In genomic region chr3:30510105-30510504, GRCm38 (mm10) we compare ENCODE assay signal across 7 mouse cellular contexts. TPM values are rescaled to one million over a fixed set of nuclear protein-coding genes. Genes with fewer than 3 reads are reported as not detected.
DNase-seq lines count a peak whose midpoint lies in the region; ATAC-seq and TF ChIP-seq lines count a peak whose summit lies in the region.

No protein-coding gene starts in this region.

- WGBS in embryonic facial prominence, embryonic 14.5 days = 2% methylated on average over 16 of the region's 16 CpGs
- 12% methylated on average over 16 of the region's 16 CpGs for WGBS in kidney, adult 2 months
- 2% methylated on average over 16 of the region's 16 CpGs for WGBS in midbrain, embryonic 13.5 days

- H3K36me3 ChIP-seq in embryonic facial prominence, embryonic 14.5 days (ENCODE audit: control insufficient read depth, insufficient read depth, low read length) = no peaks in the 10 kb centered on the region
- no peaks in the 10 kb centered on the region for H3K36me3 ChIP-seq in kidney, adult 2 months (ENCODE audit: control insufficient read depth, insufficient read depth, low read length)
- no peaks in the 10 kb centered on the region for H3K36me3 ChIP-seq in midbrain, embryonic 13.5 days

- peak; percentile 59 for DNase-seq in embryo, embryonic 10 days (ENCODE audit: low spot score)
- no peak for DNase-seq in embryonic facial prominence, embryonic 14.5 days (ENCODE audit: low spot score)
- DNase-seq in kidney, adult 2 months = peak; percentile 43
- no peak for DNase-seq in right cerebral cortex, postnatal 4 days
- no peak for DNase-seq in layer of hippocampus, adult 9-11 months
- no peak for DNase-seq in right cerebral cortex, adult 18-20 months

- peak overlapping the region; percentile 58 for H3K4me3 ChIP-seq in embryonic facial prominence, embryonic 14.5 days (ENCODE audit: low read depth, low read length)
- 0 out of 2 replicates have a peak overlapping the region, but pooled peaks have one; percentile 2 for H3K4me3 ChIP-seq in kidney, adult 2 months (ENCODE audit: insufficient read depth, low read depth, low read length)
- peak overlapping the region; percentile 58 for H3K4me3 ChIP-seq in midbrain, embryonic 13.5 days (replicated peaks)

- H3K27me3 ChIP-seq in embryonic facial prominence, embryonic 14.5 days (replicated peaks; ENCODE audit: control insufficient read depth, insufficient read depth, low read length) = peaks cover 58% of the 10 kb centered on the region
- H3K27me3 ChIP-seq in kidney, adult 2 months (replicated peaks; ENCODE audit: control insufficient read depth, insufficient read depth, low read length) = peaks cover 1% of the 10 kb centered on the region; the same call in 1 of the 2 replicates
- H3K27me3 ChIP-seq in midbrain, embryonic 13.5 days = peaks cover 55% of the 10 kb centered on the region

- no peaks in the 10 kb centered on the region for H3K9me3 ChIP-seq in embryonic facial prominence, embryonic 14.5 days (ENCODE audit: control insufficient read depth, low read length)
- no peaks in the 10 kb centered on the region for H3K9me3 ChIP-seq in midbrain, embryonic 13.5 days

- H3K4me2 ChIP-seq in embryonic facial prominence, embryonic 14.5 days (ENCODE audit: low read depth, low read length) = peak overlapping the region; percentile 89
- H3K4me2 ChIP-seq in midbrain, embryonic 13.5 days (replicated peaks) = peak overlapping the region; percentile 88

- no peak overlapping the region for H3K9ac ChIP-seq in embryonic facial prominence, embryonic 14.5 days (ENCODE audit: low read depth, low read length)
- H3K9ac ChIP-seq in midbrain, embryonic 13.5 days (replicated peaks) = no peak overlapping the region

- TF ChIP-seq POLR2A in kidney, adult 2 months (IDR thresholded peaks at IDR 0.05; ENCODE audit: low read depth, low read length) = no peak

- peaks cover 12% of the 10 kb centered on the region for H3K4me1 ChIP-seq in embryonic facial prominence, embryonic 14.5 days (ENCODE audit: control insufficient read depth, insufficient read depth, low read length)
- 0 out of 2 replicates have a peak, but pooled peaks cover 2% of the 10 kb centered on the region for H3K4me1 ChIP-seq in kidney, adult 2 months (ENCODE audit: control insufficient read depth, insufficient read depth, low read length)
- H3K4me1 ChIP-seq in midbrain, embryonic 13.5 days (replicated peaks) = peaks cover 65% of the 10 kb centered on the region

- no peak overlapping the region; the same call in 1 of the 2 replicates for H3K27ac ChIP-seq in embryonic facial prominence, embryonic 14.5 days (replicated peaks; ENCODE audit: low read depth, low read length)
- H3K27ac ChIP-seq in kidney, adult 2 months (ENCODE audit: insufficient read depth, low read depth, low read length) = peak overlapping the region; percentile 91
- no peak overlapping the region for H3K27ac ChIP-seq in midbrain, embryonic 13.5 days

- no peak for ATAC-seq in embryonic facial prominence, embryonic 14.5 days (ENCODE audit: low read depth)
- ATAC-seq in midbrain, embryonic 13.5 days = no peak

- no peak for TF ChIP-seq CTCF in kidney, adult 2 months (conservative IDR thresholded peaks at IDR 0.05; ENCODE audit: insufficient read depth, insufficient read length, low read depth, low read length)

RNA-seq across cellular contexts. Expression of gene Mecom, which starts 37.7 kb away (rescaled TPM):
- polyA plus RNA-seq in embryonic facial prominence, embryonic 14.5 days (2014; fragmentation: Nextera tagmentation; extraction: Ambion mirVana) = 13.0 and 18.9 TPM in 2 replicates
- 12.9 and 16.1 TPM in 2 replicates for polyA plus RNA-seq in kidney, adult 2 months (2012; rRNA removed)
- polyA plus RNA-seq in midbrain, embryonic 13.5 days (2015; fragmentation: Nextera tagmentation; extraction: Ambion mirVana) = 11.1 and 13.4 TPM in 2 replicates

Comparison
In these comparisons a context has a peak if more than half of its experiments do, and no peak if none do; other contexts are left out.
1. DNase-seq: peak in embryo, embryonic 10 days (single experiment) and kidney, adult 2 months (single experiment); none in embryonic facial prominence, embryonic 14.5 days (single experiment), right cerebral cortex, postnatal 4 days (single experiment), layer of hippocampus, adult 9-11 months (single experiment) and right cerebral cortex, adult 18-20 months (single experiment).
2. H3K4me3 ChIP-seq: peak in every context shown above with its lines; median percentile 58 in embryonic facial prominence, embryonic 14.5 days; 58 in midbrain, embryonic 13.5 days; 2 in kidney, adult 2 months.